Mouse (Mus musculus) ES-Bruce4 (cell line): ENCODE results near the gene Srgap1. TPM values are rescaled to one million over a fixed set of nuclear protein-coding genes. Genes with fewer than 3 reads are reported as not detected.

Experiments used
- H3K27ac ChIP-seq: 2 replicates; pipeline ENCODE4 v1.5.1; 2012; ENCODE audit warnings: low read length, inconsistent platforms; ENCODE audit not compliant: insufficient read depth
- H3K27me3 ChIP-seq: 2 replicates; pipeline ENCODE4 v1.6.1; 2012; ENCODE audit warnings: mild to moderate bottlenecking, low read length, inconsistent platforms; ENCODE audit not compliant: control insufficient read depth, poor library complexity, insufficient read depth, severe bottlenecking
- H3K36me3 ChIP-seq: 2 replicates; pipeline ENCODE4 v1.6.1; 2012; ENCODE audit warnings: inconsistent platforms, mild to moderate bottlenecking, low read length, moderate library complexity; ENCODE audit not compliant: control insufficient read depth, poor library complexity, insufficient read depth, severe bottlenecking
- H3K4me1 ChIP-seq: one replicate; pipeline ENCODE4 v1.8.1; 2011; ENCODE audit warnings: low read length; ENCODE audit not compliant: control insufficient read depth, insufficient read depth
- H3K4me3 ChIP-seq: 2 replicates; pipeline ENCODE4 v1.5.1; 2011; ENCODE audit warnings: low read depth, mild to moderate bottlenecking, low read length
- H3K9ac ChIP-seq: 2 replicates; pipeline ENCODE4 v1.6.1; 2012; ENCODE audit warnings: low read depth, mild to moderate bottlenecking, inconsistent platforms; ENCODE audit not compliant: poor library complexity, severe bottlenecking
- H3K9me3 ChIP-seq: replicated peaks from 2 replicates; pipeline ENCODE4 v1.6.1; 2012; ENCODE audit warnings: mild to moderate bottlenecking, low read length, inconsistent platforms; ENCODE audit not compliant: control insufficient read depth, poor library complexity, insufficient read depth, severe bottlenecking
- CTCF ChIP-seq: IDR thresholded peaks from one replicate; pipeline ENCODE4 v1.8.1; 2011; ENCODE audit warnings: low read depth, low read length
- EP300 ChIP-seq: IDR thresholded peaks from 2 replicates; pipeline ENCODE4 v1.6.1; 2011; ENCODE audit warnings: low read depth, low read length; ENCODE audit not compliant: insufficient read depth
- POLR2A ChIP-seq: IDR thresholded peaks from one replicate; pipeline ENCODE4 v1.8.1; 2011; ENCODE audit warnings: low read length; ENCODE audit not compliant: insufficient read depth
- polyA plus RNA-seq: library from polyadenylated mRNA; stranded (reverse); fragments of >200 nt; gene quantifications from 2 replicates; pipeline ENCODE4 v1.2.4, GENCODE M21; 2011; ENCODE audit warnings: low read depth; ENCODE audit not compliant: missing spikeins, insufficient read depth, insufficient read length

Gene Srgap1
- polyA plus RNA-seq, 1 experiment: 8.0 TPM

- H3K4me1 ChIP-seq: no peaks in the 10 kb centered on the region
Observed at GRCm38 (mm10) chr10:121886805-121887204, 160.3 kb downstream of the Srgap1 start.

GRCm38 (mm10) chr10:121885512-121886218 is 161.4 kb downstream of the Srgap1 start:
- Histone ChIP-seq H3K27me3 (no peaks in the 10 kb centered on the region), H3K4me3 (no peak overlapping the region), H3K9me3 (no peaks in the 10 kb centered on the region), H3K27ac (no peak overlapping the region), H3K4me1 (no peaks in the 10 kb centered on the region), H3K9ac (no peak overlapping the region), H3K36me3 (no peaks in the 10 kb centered on the region)
- TF ChIP-seq CTCF (no peak), EP300 (no peak), POLR2A (no peak)

More at GRCm38 (mm10) chr10:121886805-121887204, 160.3 kb downstream of the Srgap1 start:
- no peaks in the 10 kb centered on the region for H3K27me3 ChIP-seq
- no peak overlapping the region for H3K27ac ChIP-seq
- no peak overlapping the region for H3K4me3 ChIP-seq
- no peak overlapping the region for H3K9ac ChIP-seq
- no peaks in the 10 kb centered on the region for H3K36me3 ChIP-seq
- no peak for TF ChIP-seq EP300
- TF ChIP-seq CTCF: no peak
- TF ChIP-seq POLR2A: no peak
- no peaks in the 10 kb centered on the region for H3K9me3 ChIP-seq

- Histone ChIP-seq H3K9ac (no peak overlapping the region), H3K4me1 (no peaks in the 10 kb centered on the region)
- no peak for TF ChIP-seq EP300
- TF ChIP-seq POLR2A: no peak
- no peak for TF ChIP-seq CTCF
Observed at GRCm38 (mm10) chr10:121882461-121882860, 164.7 kb downstream of the Srgap1 start.

GRCm38 (mm10) chr10:121878855-121879254 is 168.3 kb downstream of the Srgap1 start:
- H3K27me3 ChIP-seq: no peaks in the 10 kb centered on the region

More at GRCm38 (mm10) chr10:121882461-121882860, 164.7 kb downstream of the Srgap1 start:
- Histone ChIP-seq H3K4me3 (no peak overlapping the region), H3K27me3 (no peaks in the 10 kb centered on the region), H3K36me3 (no peaks in the 10 kb centered on the region), H3K9me3 (no peaks in the 10 kb centered on the region), H3K27ac (no peak overlapping the region)

GRCm38 (mm10) chr10:121877906-121878305 is 169.2 kb downstream of the Srgap1 start:
- Histone ChIP-seq H3K4me1 (no peaks in the 10 kb centered on the region), H3K9me3 (no peaks in the 10 kb centered on the region), H3K27ac (no peak overlapping the region)

More at GRCm38 (mm10) chr10:121878855-121879254, 168.3 kb downstream of the Srgap1 start:
- H3K36me3 ChIP-seq: no peaks in the 10 kb centered on the region
- no peak overlapping the region for H3K4me3 ChIP-seq
- H3K4me1 ChIP-seq: no peaks in the 10 kb centered on the region
- H3K9ac ChIP-seq: no peak overlapping the region
- no peak overlapping the region for H3K27ac ChIP-seq
- H3K9me3 ChIP-seq: no peaks in the 10 kb centered on the region
- TF ChIP-seq POLR2A (no peak), CTCF (no peak), EP300 (no peak)

GRCm38 (mm10) chr10:121873063-121873489 is 174.0 kb downstream of the Srgap1 start:
- Histone ChIP-seq H3K4me1 (no peaks in the 10 kb centered on the region), H3K4me3 (no peak overlapping the region), H3K27me3 (no peaks in the 10 kb centered on the region), H3K9ac (no peak overlapping the region), H3K27ac (no peak overlapping the region), H3K9me3 (no peaks in the 10 kb centered on the region), H3K36me3 (no peaks in the 10 kb centered on the region)
- TF ChIP-seq EP300 (no peak), CTCF (no peak), POLR2A (no peak)

More at GRCm38 (mm10) chr10:121877906-121878305, 169.2 kb downstream of the Srgap1 start:
- H3K36me3 ChIP-seq: no peaks in the 10 kb centered on the region
- no peaks in the 10 kb centered on the region for H3K27me3 ChIP-seq
- no peak overlapping the region for H3K4me3 ChIP-seq
- TF ChIP-seq POLR2A (no peak), CTCF (no peak), EP300 (no peak)
- no peak overlapping the region for H3K9ac ChIP-seq
